ENCODE assay signal across 14 mouse cellular contexts in genomic region chr8:90441058-90441851, GRCm38 (mm10).
DNase-seq lines count a peak whose midpoint lies in the region; ATAC-seq and TF ChIP-seq lines count a peak whose summit lies in the region.
"Had no signal": no experiment of that assay in that cellular context is flagged by ENCODE, and none has a peak within 500 bp of the region (broad histone marks: within the 10 kb centered on the region; RNA-seq: fewer than 3 reads in every experiment).

No protein-coding gene starts in this region.

- WGBS in heart, postnatal 0 days = 55% methylated on average over 9 of the region's 9 CpGs
- WGBS in forebrain, embryonic 14.5 days = 49% methylated on average over 9 of the region's 9 CpGs

- no peak overlapping the region for H3K4me2 ChIP-seq in heart, postnatal 0 days (ENCODE audit: low read depth, low read length)
- no peak overlapping the region for H3K4me2 ChIP-seq in forebrain, embryonic 14.5 days (ENCODE audit: low read length)

- H3K27ac ChIP-seq in heart, postnatal 0 days (ENCODE audit: low read depth) = no peak overlapping the region
- H3K27ac ChIP-seq in forebrain, embryonic 14.5 days (ENCODE audit: low read depth, low read length) = no peak overlapping the region

- TF ChIP-seq CTCF in heart, postnatal 0 days (IDR thresholded peaks at IDR 0.05; ENCODE audit: low read depth) = no peak

- 0 out of 2 replicates have a peak, but pooled peaks cover 3% of the 10 kb centered on the region for H3K4me1 ChIP-seq in heart, postnatal 0 days (ENCODE audit: control insufficient read depth, insufficient read depth)
- peaks cover 7% of the 10 kb centered on the region; the same call in 1 of the 2 replicates for H3K4me1 ChIP-seq in forebrain, embryonic 14.5 days (ENCODE audit: control insufficient read depth, insufficient read depth, low read length)

- no peak overlapping the region for H3K4me3 ChIP-seq in heart, postnatal 0 days (ENCODE audit: low read depth, low read length)
- no peak overlapping the region for H3K4me3 ChIP-seq in forebrain, embryonic 14.5 days (ENCODE audit: low read depth, low read length)

- no peaks in the 10 kb centered on the region for H3K27me3 ChIP-seq in heart, postnatal 0 days (ENCODE audit: control insufficient read depth, insufficient read depth, low read length)
- H3K27me3 ChIP-seq in forebrain, embryonic 14.5 days (replicated peaks; ENCODE audit: control insufficient read depth, insufficient read depth, low read length) = no peaks in the 10 kb centered on the region

- DNase-seq in heart, postnatal 0 days (ENCODE audit: low spot score) = peak; percentile 9
- DNase-seq in heart, postnatal 4 days = no peak
- peak; percentile 52 for DNase-seq in forebrain, embryonic 14.5 days (ENCODE audit: low spot score)
- DNase-seq in mesoderm, embryonic 11.5 days (ENCODE audit: low read depth, low spot score) = peak; percentile 58
- peak; percentile 2 for DNase-seq in retina, embryonic 14.5 days (ENCODE audit: low spot score)
- DNase-seq in kidney, adult 8-10 months = no peak
- DNase-seq in adrenal gland, postnatal 36 days = no peak
- no peak for DNase-seq in urinary bladder, postnatal 10 days (ENCODE audit: low spot score)
- DNase-seq: gastrocnemius, postnatal 10 days; kidney, adult 18-20 months; layer of hippocampus, postnatal 36 days; liver had no signal

- TF ChIP-seq EP300 in heart, postnatal 0 days (IDR thresholded peaks at IDR 0.05; ENCODE audit: low read depth) = no peak

- H3K9me3 ChIP-seq in heart, postnatal 0 days (replicated peaks; ENCODE audit: control insufficient read depth, low read length) = no peaks in the 10 kb centered on the region
- no peaks in the 10 kb centered on the region for H3K9me3 ChIP-seq in forebrain, embryonic 14.5 days (replicated peaks; ENCODE audit: control insufficient read depth, low read length)

- no peak for ATAC-seq in heart, postnatal 0 days (ENCODE audit: insufficient read depth, low read depth)
- ATAC-seq in forebrain, embryonic 14.5 days = peak; percentile 37; the same call in 1 of the 2 replicates
- ATAC-seq: lung, postnatal 0 days had no signal

- H3K9ac ChIP-seq in heart, postnatal 0 days (replicated peaks; ENCODE audit: low read depth, low read length) = no peak overlapping the region
- H3K9ac ChIP-seq in forebrain, embryonic 14.5 days (ENCODE audit: low read length) = no peak overlapping the region

- H3K36me3 ChIP-seq in heart, postnatal 0 days (replicated peaks; ENCODE audit: control insufficient read depth, insufficient read depth, low read length) = no peaks in the 10 kb centered on the region
- no peaks in the 10 kb centered on the region for H3K36me3 ChIP-seq in forebrain, embryonic 14.5 days (ENCODE audit: control insufficient read depth, insufficient read depth, low read length)
- H3K36me3 ChIP-seq: G1E had no signal

Comparison
In these comparisons a context has a peak if more than half of its experiments do, and no peak if none do; other contexts are left out.
1. DNase-seq: peak in heart, postnatal 0 days (single experiment), forebrain, embryonic 14.5 days (single experiment), mesoderm, embryonic 11.5 days (single experiment) and retina, embryonic 14.5 days (single experiment); none in heart, postnatal 4 days (single experiment), kidney, adult 8-10 months (0 of 2), adrenal gland, postnatal 36 days (0 of 2) and urinary bladder, postnatal 10 days (single experiment).